Mouse (Mus musculus) induced T-regulatory cell, adult 2 months (primary cell): Measurements from ENCODE around the gene Grb14.

Experiments used
- DNase-seq: peaks from one replicate; pipeline ENCODE4 v3.0.0-alpha.2; 2012; ENCODE audit warnings: low read depth

The Grb14 gene

DNA sequence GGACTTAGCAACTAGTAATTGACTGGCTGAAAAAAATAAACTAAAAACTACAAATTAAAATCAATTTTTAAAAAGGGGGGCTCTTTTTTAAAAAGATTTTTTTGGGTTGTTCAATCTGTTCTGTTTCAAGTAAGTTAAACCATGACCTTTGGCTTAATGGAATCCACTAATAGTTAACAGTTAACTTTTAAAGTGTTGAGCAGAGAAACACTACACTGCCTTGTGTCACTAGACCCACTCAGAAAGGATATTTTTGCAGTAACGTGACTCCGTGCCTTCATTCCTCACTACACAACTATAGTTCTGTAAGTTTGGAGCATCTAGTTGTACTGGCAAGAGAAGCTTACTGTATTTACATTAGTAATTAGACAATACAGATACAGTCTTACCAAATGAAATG is 50.2 kb downstream of the Grb14 start:
- no peak for DNase-seq

DNA sequence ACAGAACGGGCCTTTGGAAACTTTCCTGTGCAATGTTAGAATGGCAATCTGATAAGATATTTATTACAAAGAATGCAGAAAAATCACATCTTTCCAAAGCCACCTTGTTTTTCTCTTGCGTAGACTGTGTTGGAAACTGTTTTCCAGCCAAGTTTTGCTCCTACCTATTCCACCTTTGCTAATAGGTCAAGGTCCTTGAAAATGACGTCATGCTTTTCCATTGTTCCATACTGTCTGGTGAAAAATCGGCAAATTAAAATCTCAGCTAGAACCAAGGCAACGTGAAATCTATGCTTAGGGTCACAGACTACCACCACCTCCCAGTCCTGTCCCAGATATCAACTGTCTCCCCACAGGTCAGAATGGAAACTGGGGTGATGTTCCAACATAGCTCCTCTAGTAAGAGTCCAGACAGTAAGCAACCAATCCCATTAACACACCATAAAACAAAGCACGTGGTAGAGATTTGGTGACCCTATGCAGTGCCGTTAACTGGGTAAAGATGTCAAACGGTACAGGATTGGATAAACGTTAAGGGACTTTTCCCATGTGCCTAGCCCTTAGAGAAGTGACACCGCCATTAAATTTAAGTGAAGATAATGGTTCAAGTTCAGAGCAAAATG is 50.9 kb downstream of the Grb14 start:
- DNase-seq = no peak

DNA sequence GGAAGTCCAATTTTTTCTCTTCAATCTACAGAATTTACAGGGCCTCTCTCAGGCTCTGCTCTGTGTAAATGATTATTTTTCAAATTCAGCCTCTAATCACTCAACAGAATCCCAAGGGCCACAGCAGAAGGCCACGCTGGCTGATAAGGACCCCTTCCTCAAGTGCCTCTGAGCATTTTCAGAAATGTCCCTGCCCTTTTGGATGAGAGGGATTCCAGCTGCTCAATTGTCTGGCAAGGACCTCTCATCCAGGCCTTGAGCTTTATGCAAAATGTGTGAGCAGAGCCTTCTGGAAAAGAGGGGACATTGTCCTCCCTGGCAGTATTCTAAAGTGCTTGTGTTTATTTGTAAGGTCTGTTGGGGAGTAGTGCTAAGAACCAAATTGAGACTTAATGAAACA is 51.7 kb downstream of the Grb14 start:
- no peak for DNase-seq

DNA sequence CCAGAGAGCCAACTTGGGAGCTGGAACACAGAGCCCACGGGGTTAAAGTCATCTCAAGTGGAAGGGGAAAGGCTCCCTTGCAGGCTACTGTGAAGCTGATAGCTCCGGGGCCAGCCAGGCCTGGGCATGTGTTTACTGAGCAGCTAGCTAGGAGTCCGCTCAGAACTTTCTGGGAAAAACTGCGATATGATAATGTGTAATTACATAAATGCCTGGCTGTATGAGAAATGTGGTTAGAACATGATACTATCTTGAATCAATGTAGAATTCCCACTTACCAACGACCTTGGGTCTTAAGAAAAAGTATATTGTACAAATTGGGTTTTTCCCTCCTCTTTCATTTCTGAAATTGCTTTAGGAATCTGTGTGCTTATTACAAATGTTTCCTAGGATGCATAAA is 53.0 kb downstream of the Grb14 start:
- DNase-seq = no peak

DNA sequence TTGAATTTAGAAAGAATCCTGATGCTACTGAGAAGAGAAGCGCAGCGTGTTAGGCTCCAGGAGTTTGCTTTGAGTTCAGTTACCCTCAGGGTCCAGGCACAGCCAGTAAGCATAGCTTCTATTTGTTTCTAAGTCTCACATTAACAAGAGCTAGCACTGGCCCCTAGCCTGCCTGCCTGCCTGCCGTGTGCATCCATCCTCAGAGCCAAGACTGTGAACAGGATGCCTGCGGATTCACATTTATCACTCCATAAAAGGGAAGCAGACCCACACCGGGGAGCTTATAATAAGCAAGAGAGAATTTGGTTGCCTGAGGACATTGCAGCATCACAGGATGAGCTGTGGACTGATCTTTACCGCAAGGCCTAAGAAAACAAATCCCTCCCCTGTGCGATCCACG is 53.8 kb downstream of the Grb14 start:
- DNase-seq = no peak

DNA sequence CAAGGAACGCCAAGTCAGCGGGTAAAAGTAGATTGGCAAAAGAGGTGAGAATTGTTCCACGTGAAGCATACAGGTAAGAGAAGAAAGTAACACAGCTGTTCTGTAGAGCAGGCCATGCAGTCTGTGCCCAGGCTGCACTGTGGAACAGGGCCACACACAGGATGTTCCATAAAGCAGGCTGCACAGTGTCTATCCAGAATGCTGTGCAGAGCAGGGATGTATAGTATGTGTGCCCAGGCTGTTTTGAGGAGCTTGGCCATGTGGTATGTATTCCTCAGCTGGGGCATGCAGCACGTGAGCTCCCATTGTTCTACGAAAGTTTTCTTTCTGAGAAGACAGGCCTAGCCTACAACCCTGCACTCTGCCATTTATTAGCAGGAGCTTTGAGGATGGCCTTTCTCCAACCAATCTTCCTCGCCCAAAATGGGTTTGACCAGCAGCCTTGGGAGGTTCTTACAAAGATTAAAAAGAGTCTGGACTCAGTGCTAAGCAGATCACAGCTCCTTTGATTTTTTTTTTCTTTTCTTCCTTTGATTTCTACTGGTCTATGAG is 57.8 kb downstream of the Grb14 start:
- no peak for DNase-seq

DNA sequence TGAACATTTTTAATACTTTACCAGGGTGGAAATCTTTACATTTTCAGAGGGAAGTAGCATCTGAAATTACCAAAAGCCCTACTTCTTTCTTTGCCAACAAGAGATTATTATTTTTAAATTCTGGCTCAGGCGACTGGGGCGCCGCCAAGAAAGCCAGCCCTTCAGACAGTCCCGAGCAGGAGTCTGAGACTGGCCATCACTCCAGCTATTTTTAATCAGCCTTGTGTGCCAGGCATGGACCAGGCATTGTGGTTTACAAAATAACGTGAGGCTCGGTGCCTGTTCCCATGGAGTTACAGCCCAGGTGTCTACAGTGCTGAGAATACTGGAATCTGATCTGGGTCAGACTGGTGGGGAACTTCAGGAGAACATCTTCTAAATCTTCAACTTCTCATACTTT is 58.5 kb downstream of the Grb14 start:
- DNase-seq = no peak

DNA sequence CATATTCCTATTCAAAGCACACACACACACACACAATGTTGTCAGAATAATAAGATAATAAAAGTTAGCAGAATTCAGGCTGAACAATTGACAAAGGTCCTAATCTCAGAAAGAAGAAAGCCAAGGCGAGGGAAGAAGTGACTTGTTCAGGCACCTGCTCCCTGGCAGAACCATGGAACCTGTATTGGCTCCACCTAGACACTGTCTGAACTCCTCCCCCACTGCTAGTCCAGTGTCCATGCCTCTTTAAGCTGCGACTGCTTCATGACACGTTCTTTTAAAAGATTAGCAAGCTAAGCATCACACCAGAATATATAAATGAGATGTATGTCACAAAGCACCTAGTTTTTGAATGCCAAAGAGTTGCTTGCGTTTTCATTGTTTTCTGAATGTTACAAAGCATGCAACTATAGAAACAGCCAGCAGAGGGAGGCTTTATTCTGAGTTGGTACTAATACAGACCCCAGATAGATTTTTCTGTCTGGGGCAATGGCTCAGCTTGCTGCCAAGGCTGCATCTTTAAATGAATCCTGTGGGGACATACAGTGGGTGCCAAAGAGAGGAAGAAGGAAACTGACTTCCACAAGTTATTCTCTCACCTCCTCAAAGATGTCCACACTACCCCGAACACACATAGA is 59.4 kb downstream of the Grb14 start:
- peak; percentile 32 for DNase-seq

DNA sequence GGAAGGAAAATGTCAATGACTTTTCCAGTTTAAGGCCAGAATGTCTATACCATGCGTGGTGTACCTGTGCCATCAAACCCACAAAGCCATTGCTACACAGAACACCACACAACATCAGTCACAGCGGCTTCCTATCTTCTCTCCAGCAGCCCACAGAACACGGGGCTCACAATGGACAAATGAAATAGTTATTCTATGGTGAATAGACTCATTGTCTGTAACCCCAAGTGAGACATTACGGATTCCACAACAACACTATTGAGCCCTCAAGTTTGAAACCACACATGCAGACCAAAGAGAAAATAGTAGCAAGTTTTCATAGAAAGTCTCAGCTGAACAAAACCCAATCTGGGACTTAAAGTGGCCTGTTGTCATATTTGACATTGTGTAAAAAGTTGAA is 62.6 kb downstream of the Grb14 start:
- DNase-seq = no peak

DNA sequence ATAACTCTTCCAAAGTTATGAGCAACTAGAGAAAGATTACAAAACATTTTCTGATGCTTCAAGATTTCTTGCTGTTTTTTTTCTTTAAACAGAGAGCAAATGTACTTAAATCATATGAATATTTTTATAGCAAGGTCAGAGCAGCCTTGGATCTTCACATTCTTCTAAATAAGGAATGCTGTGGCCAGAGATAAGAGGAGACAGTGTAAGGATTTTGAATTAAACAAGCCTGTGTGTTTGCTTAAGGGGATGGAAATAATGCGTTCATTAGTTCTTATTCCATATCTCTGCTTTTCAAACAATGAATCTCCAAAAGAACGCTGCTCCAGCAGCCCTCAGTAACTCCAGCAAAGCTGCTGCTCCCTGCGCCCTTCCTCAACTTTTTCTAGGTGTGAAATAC is 63.4 kb downstream of the Grb14 start:
- DNase-seq = no peak

DNA sequence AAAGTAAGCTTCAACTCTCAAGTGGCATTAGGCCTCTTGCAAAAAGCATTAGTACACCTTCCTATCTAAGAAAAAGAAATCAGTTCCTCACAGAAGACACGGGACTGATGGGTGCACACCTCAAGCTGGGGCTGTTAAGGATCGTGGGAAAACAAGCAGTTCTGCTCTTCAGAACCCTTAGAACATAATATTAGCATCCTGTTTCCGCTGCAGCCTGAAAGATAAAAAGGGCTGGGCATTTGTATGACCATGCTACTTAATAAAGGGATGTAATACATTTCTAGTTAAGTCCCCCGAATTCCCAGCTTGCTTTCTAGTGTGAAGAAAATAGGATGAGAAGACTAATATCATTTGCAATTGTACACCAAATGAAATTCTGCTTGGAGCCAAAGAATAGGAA is 65.1 kb downstream of the Grb14 start:
- DNase-seq = no peak

DNA sequence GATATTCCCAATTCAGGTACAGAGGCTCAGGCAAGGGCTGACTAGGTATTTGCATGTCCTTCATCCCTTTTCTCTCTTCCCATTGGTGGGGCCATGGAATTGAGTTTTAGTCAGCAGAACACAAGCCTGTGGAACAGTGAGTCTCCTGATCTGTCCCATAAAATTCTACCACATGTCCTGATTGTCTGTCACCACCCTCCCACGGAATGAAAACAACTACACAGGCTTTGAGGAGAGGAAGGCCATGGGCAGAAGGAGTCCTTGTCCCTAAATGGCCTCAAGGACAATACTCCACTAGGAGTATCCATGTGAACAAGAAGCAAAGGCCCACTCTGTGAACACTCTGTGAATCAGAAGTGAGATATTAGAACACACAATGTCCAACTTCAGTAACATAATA is 69.3 kb downstream of the Grb14 start:
- DNase-seq = no peak

DNA sequence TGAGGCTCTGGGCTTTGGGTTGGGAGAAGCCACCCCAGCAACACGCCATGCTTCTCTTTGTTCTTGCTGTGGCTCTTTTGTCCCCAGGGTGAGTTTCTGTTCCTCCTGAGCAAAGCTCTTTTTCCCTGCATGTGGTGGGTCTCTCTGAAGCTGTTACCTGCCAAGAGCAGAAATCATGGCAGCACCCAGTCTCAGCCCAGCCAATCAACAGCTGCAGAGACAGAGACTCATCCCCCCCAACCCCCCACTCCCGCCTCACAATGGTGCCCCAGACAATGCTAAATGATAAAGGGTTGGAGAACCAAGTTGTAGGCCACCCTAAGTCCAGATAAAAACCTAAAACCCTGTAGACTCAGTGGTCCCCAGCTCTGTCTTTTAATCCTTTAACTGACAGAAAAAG is 75.6 kb downstream of the Grb14 start:
- no peak for DNase-seq

DNA sequence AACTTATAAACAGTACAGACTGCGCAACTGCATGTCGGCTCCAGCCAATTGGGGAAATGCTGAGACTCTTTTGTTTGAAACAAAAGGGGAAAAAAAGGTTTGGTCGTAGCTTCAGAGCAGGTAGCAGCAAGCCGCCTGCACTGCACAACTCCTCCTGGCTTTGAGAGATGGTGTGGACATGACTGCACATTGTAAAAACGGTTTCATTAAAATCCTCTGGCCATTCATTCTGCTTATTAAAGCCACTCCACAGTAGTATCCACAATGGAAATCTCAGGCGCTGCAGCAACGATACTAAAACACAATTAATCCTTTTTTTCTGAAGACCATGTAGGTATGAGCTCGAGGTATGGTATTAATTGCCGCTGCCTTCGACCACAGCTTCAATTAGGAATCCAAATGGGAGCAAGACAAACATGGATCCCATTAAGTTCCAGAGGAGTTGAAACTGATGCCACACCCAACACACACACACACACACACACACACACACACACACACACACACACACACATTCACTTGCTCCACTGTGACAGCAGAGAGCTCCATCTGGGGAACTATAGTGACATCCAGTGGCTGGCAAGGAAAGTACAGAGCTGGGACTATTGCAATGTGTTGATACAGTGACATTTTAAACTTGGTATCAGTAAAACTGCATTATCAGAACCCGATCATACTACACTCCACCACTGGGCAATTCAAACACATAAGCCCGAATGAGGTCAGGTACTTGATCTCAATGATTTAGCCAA is 76.2 kb downstream of the Grb14 start:
- no peak for DNase-seq

DNA sequence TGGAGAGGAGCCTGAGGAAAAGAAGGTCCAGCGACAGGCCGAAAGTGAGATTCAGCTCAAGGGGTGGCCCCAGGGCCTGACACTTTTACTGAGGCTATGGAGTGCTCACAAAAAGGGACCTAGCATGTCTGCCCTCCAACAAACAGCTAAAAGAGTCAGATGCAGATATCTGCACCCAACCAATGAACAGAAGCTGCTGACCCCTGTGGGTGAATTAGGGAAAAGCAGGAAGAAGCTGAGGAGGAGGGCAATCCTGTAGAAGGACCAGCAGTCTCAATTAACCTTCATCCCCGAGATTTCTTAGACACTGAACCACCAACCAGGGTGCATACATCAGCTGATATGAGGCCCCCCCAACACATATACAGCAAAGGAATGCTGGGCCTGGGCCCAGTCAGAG is 77.3 kb downstream of the Grb14 start:
- DNase-seq = no peak

DNA sequence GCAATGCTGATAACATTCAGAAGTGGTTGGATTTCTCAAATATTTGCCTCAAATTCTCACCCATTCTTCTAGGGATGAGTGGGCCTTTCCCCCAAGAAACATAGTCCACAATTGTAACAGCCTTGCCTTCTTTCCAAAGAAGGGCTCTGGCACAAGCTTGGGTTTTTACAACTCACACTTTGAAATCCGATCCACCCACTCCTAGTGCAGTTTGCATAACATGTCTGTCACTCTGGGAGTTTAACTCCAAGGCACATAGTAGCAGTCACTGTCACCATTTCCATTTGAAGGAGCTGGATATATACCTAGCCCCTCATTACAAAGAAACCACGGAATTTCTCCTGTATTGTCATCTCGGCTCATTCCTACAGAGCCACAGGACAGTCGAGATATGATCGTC is 103.9 kb downstream of the Grb14 start:
- DNase-seq = no peak

DNA sequence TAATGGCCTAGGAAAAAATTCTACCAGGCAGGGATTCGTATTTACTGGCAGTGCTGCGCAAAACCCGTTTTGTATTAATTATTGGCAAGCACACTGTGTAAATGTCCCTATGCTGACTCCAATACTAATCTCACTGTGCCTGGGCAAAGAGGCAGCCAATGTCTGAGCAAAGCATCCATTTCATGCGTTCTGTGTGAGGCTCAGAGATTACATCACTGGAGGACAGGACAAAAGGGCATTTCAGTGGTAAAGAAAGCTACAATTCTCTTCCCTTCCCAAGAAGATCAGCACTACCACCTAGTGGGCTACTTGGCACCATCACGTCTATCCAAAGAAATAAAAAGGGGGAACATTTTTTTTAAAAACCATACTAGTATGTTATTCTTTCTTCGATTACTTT is 109.3 kb downstream of the Grb14 start:
- no peak for DNase-seq

DNA sequence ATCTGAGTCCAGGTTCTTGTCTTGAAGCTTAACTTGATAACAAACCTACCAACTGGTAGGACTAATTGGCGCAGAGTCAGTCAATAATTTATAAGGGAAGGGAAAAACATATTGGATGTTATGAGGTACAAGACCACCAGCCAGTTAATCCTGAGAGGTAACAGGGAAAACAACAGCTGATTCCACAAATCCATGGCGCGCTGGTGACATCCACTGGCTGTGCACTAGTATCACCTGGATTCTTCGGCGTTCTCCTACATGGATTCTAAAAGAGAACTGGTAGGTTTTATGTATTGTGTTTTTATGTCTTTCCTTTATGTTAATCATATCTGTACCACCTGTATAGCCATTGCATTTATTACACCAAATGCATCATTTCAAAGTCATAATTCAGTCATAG is 119.9 kb downstream of the Grb14 start:
- no peak for DNase-seq

DNA sequence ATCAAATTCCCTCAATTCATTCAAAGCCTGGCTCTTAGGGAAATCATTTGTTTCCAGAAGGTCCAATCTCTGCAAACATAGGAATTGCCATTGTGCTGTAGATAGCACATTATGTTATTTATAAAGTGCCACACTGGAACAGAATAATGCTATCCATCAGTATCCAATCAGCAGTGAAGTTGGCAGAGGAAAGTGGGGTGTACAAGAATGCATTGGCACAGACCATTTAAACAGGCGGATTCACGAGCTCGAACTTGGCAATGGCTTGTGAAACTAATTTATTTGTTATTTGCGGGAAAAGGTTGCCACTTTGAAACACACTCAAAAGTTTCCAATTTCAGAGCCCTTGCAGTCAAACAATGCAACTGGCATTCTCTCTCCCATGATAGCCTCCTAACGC is 126.9 kb downstream of the Grb14 start:
- DNase-seq = no peak

DNA sequence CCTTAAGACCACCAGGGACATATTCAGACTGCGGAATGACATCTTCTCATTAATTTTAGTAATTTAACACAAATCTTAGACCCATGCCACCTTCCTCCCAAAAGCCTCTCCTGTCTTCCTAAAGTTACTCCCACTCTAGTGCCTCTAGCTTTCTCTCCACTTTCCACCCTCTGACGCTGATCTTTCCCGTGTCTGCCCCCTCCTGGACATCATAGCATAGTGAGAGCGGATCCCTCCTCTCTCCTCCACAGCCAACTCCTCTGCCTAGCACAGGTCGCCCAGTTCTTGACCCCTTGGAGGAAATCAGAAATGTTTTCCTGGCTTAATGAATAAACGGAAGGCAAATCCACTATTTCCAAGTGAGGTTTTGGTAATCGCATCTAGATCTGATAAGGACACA is 131.6 kb downstream of the Grb14 start:
- DNase-seq = no peak

DNA sequence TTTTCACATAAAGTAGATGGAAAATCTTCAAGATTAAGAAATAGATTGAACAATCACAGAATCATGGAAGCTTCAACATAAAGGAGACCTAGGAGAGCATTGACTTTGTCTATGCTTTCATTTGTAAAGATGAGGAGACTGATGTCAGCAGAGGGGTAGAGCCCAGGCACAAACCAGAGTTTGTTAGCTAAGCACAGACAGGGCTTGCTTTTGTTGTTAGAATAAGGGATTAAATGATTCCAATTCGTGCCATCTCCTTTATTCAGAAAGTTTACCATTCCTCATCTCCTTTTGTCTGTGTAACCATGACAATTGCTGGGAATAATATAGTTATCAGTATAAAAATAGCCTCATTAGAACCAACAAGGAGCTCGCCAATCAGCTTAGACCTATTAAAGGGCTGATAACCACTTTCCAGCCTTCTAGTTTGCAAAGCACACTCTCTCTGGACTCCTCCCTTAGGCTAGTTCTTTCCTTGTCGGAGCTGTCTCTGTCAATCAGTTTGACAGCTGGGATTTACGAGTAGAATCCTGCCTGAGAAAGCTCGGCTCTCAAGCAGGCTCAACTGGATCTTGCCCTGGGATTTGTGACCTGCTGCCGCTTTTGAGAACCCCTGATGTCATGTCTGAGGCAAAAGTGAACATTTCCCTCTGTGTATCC is 137.6 kb downstream of the Grb14 start:
- no peak for DNase-seq

DNA sequence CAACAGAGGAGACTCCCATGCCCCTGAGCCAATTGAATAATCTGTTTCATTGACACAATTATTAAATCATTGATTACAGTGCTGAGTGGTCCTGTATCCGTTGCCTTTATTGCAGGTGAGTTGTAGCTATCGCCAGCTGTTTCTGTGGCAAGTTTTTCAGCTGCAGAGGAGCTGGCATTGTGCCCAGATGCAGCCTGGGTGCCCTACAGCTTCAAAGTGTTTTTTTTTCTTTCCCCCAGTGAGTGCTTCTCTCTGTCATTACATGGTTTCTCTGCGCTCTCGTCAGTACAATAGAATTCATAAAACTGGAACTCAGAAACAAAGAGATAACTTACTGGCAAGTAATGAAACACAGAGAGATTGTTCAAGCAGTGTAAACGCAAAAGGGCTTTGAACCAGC is 139.1 kb downstream of the Grb14 start:
- no peak for DNase-seq

DNA sequence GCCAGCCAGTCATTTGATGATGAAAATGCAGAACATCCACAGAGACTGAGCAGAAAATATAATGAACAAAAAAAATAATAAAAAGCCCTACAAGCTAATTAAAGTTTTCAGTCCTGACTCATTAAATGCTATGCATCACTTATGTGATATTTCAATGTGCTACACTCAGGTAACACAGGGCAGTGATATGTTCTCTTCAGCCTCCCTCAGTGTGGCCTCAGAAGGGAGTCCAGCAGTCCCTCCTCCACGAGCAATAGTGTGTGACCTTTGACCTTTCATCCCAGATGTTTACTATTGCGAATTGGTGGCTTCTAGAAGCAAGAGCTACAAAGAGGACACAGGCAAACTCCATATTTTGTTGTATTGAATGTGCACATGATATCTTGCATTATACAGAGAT is 146.5 kb downstream of the Grb14 start:
- no peak for DNase-seq
